Mouse (Mus musculus) left cerebral cortex, postnatal 14 days (tissue): ENCODE measurements around the gene Gm1673. TPM values are rescaled to one million over a fixed set of nuclear protein-coding genes. Genes with fewer than 3 reads are reported as not detected.

Source experiments
- total RNA-seq, 2 experiments: library from RNA; stranded (reverse); gene quantifications; 2 replicates each; pipeline ENCODE4 v1.2.3; 2021

Gm1673 gene
- total RNA-seq, 2 experiments from 2014 or later: 101 to 117 TPM

Other genes starting within 250 kb of the Gm1673 start
- 100 to 1,000 TPM; 104 to 111 TPM for gene Letm1, start 200.6 kb upstream of the Gm1673 start, total RNA-seq
- 100 to 1,000 TPM; 127 to 142 TPM for gene Nsd2, start 162.7 kb upstream of the Gm1673 start, total RNA-seq
- 10 to 100 TPM; 18.3 to 19.4 TPM for gene Nelfa, start 47.0 kb upstream of the Gm1673 start, total RNA-seq
- 100 to 1,000 TPM; 123 to 129 TPM for gene Nat8l, start 12.6 kb downstream of the Gm1673 start, total RNA-seq
- under 1 TPM; 0.79 to 0.91 TPM for gene Poln, start 186.0 kb downstream of the Gm1673 start, total RNA-seq
- 1 to 10 TPM; 5.1 to 5.5 TPM for gene Haus3, start 186.1 kb downstream of the Gm1673 start, total RNA-seq
- gene Mxd4, start 204.3 kb downstream of the Gm1673 start, total RNA-seq: 10 to 100 TPM; 75.4 to 87.4 TPM